Mouse (Mus musculus) thymus, adult 2 months (tissue): ENCODE results near the gene Hdc.

ENCODE experiments used
- CTCF ChIP-seq: fragments of 200-500 bp; IDR thresholded peaks from 2 replicates; pipeline ENCODE4 v1.5.1; 2012; ENCODE audit warnings: mild to moderate bottlenecking, control low read depth, low read length, moderate library complexity, borderline replicate concordance; ENCODE audit not compliant: control insufficient read depth, poor library complexity, insufficient read depth; ENCODE audit errors: extremely low read depth
- POLR2A ChIP-seq: fragments of 200-500 bp; IDR thresholded peaks from 2 replicates; pipeline ENCODE4 v1.6.1; 2012; ENCODE audit warnings: mild to moderate bottlenecking, low read length, control low read depth, moderate library complexity; ENCODE audit not compliant: control insufficient read depth, poor library complexity, insufficient read depth; ENCODE audit errors: extremely low read depth

DNA sequence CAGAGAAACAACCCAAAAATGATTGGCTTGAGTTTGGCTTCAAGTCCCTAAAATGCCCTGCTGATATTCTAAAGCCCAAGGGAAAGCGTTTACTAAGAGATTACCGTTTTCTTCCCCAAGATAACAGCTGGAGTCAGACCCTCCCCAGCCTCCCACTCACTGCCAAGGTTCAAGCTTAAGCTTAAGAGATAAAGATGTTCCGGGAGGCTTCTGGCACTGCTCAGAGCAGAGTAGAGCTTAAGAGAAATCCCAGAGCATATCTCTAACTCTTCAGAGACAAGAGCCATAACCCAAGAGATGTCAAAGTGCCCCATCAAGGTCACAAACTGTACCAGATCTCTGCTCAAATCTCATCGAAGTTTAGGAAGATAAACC, 12.4 kb downstream of the Hdc start:
- TF ChIP-seq POLR2A (no peak), CTCF (no peak)
